Mouse (Mus musculus): ENCODE data around the gene 4930556J24Rik.
"Not testable (repeated sequence)": the region's sequence is repeated elsewhere in the genome, so short reads cannot be mapped to it uniquely, and the experiment has no call there.

DNA sequence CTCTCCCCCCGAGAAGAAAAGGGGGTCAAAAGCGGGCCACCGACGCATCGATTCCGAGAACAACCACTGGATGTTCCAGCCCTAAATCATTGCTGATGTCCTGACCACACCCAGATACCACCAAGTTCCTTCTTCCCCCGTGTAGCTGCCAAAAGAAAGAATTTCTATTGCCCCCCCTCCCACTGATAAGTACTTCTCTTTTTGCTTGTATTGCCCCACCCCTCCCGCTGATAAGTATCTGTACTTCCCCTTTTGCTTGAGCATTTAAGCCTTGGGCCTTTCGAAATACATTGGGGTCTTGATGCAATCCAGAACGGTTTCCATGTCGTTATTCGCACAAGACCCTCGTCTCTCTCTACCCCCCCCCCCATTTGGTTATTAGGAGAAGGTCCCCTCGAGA, 39.2 kb upstream of the 4930556J24Rik start:
- TF ChIP-seq CTCF (IDR thresholded peaks at IDR 0.05; ENCODE audit: borderline replicate concordance, extremely low read depth, insufficient read depth, insufficient read length); POLR2A (IDR thresholded peaks at IDR 0.05; ENCODE audit: borderline replicate concordance, extremely low read depth, insufficient read depth, insufficient read length, poor library complexity, severe bottlenecking): not testable (repeated sequence)

Measured in brain, embryonic 14.5 days (tissue).